Mouse (Mus musculus) intestine, embryonic 16.5 days (tissue): ENCODE measurements around the gene Ugt2a1. TPM values are rescaled to one million over a fixed set of nuclear protein-coding genes. Genes with fewer than 3 reads are reported as not detected.
"Not testable (repeated sequence)": the region's sequence is repeated elsewhere in the genome, so short reads cannot be mapped to it uniquely, and the experiment has no call there.

Experiments used
- ATAC-seq: fragments of 200-750 bp; cut with Nextera tagmentation; 2 replicates; pipeline ENCODE4 v1.8.0; 2017; ENCODE audit warnings: moderate TSS enrichment, moderate library complexity
- H3K27ac ChIP-seq: fragments of 300-500 bp; sonication (generic); 2 replicates; pipeline ENCODE4 v1.5.1; 2014; ENCODE audit warnings: mild to moderate bottlenecking, low read length
- H3K27me3 ChIP-seq: fragments of 300-500 bp; sonication (generic); replicated peaks from 2 replicates; pipeline ENCODE4 v1.6.1; 2014; ENCODE audit warnings: low read length, control low read depth, mixed read lengths; ENCODE audit not compliant: control insufficient read depth, insufficient read depth
- H3K36me3 ChIP-seq: fragments of 300-500 bp; sonication (generic); 2 replicates; pipeline ENCODE4 v1.6.1; 2014; ENCODE audit warnings: low read length, control low read depth; ENCODE audit not compliant: control insufficient read depth, insufficient read depth
- H3K4me1 ChIP-seq: fragments of 300-500 bp; sonication (generic); 2 replicates; pipeline ENCODE4 v1.6.1; 2014; ENCODE audit warnings: low read length, control low read depth, mixed read lengths; ENCODE audit not compliant: control insufficient read depth, insufficient read depth
- H3K4me2 ChIP-seq: fragments of 300-500 bp; sonication (generic); 2 replicates; pipeline ENCODE4 v1.6.1; 2014; ENCODE audit warnings: low read depth, low read length, control low read depth
- H3K4me3 ChIP-seq: fragments of 300-500 bp; sonication (generic); 2 replicates; pipeline ENCODE4 v1.5.1; 2014; ENCODE audit warnings: mild to moderate bottlenecking, low read length
- H3K9ac ChIP-seq: fragments of 300-500 bp; sonication (generic); 2 replicates; pipeline ENCODE4 v1.6.1; 2014; ENCODE audit warnings: low read depth, low read length
- H3K9me3 ChIP-seq: fragments of 300-500 bp; sonication (generic); 2 replicates; pipeline ENCODE4 v1.6.1; 2016; ENCODE audit warnings: low read length, control low read depth; ENCODE audit not compliant: control insufficient read depth
- WGBS: fragments of 180-500 bp; shearing (Covaris S2); extraction: QIAGEN DNeasy Blood & Tissue Kit; methylation state at CpG from one replicate; pipeline ENCODE4 v1.1.7; 2014; 5-methylcytosine and 5-hydroxymethylcytosine counted together
- polyA plus RNA-seq: library from polyadenylated mRNA; unstranded; fragments of >200 nt; fragmentation: Nextera tagmentation; extraction: Ambion mirVana; gene quantifications from 2 replicates; pipeline ENCODE4 v1.2.1, GENCODE M21; 2015

Ugt2a1 gene
- polyA plus RNA-seq, 1 experiment from 2014 or later = not detected

GRCm38 (mm10) chr5:87486706-87487105 is 4.0 kb downstream of the Ugt2a1 start, which contains the start of gene Gm43638:
Gene Gm43638, minus strand, starts transcription at chr5:87486806.
- not testable (repeated sequence) for H3K27ac ChIP-seq, H3K9me3 ChIP-seq, H3K4me3 ChIP-seq, H3K36me3 ChIP-seq, ATAC-seq, H3K4me2 ChIP-seq, H3K27me3 ChIP-seq, H3K4me1 ChIP-seq, H3K9ac ChIP-seq
- WGBS = 82% methylated on average over 1 of the region's 1 CpGs

DNA sequence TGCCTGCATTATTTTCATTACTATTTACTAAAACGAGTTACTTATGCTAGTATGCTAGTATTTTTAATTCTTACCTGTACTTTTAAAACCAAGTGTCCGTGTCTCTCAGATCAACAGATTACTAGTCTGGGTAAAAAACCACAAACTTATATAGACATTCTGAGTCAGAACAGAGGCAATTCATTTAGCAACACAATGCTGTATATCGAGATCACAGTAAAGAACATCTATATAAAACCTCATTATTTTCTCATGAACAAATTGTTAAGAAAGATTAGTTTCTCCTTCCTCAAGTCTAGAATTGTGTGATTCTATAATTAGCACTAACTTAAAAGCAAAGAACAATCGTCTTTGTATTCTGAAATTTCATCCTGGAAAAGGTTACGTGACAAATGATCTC is 8.5 kb downstream of the Ugt2a1 start, which contains the start of gene Ugt2a2:
Gene Ugt2a2, minus strand, starts transcription at position 101 of the 400 bp plus-strand sequence.
- Histone ChIP-seq H3K4me2 (no peak within 1 kb of the TSS), H3K9me3 (no peaks in the 10 kb centered on the region), H3K4me3 (no peak within 1 kb of the TSS), H3K36me3 (no peaks in the 10 kb centered on the region), H3K27ac (no peak within 1 kb of the TSS), H3K9ac (no peak within 1 kb of the TSS), H3K27me3 (no peaks in the 10 kb centered on the region), H3K4me1 (no peaks in the 10 kb centered on the region)
- 79% methylated on average over 5 of the region's 5 CpGs for WGBS
- ATAC-seq = no peak

GRCm38 (mm10) chr5:87458810-87459209 is 31.9 kb downstream of the Ugt2a1 start:
- no peak overlapping the region for H3K4me2 ChIP-seq
- no peaks in the 10 kb centered on the region for H3K9me3 ChIP-seq
- H3K4me1 ChIP-seq = no peaks in the 10 kb centered on the region
- ATAC-seq = no peak
- H3K36me3 ChIP-seq = no peaks in the 10 kb centered on the region
- H3K9ac ChIP-seq = no peak overlapping the region
- WGBS = 69% methylated on average over 1 of the region's 1 CpGs
- no peak overlapping the region for H3K4me3 ChIP-seq
- H3K27ac ChIP-seq = no peak overlapping the region
- no peaks in the 10 kb centered on the region for H3K27me3 ChIP-seq

DNA sequence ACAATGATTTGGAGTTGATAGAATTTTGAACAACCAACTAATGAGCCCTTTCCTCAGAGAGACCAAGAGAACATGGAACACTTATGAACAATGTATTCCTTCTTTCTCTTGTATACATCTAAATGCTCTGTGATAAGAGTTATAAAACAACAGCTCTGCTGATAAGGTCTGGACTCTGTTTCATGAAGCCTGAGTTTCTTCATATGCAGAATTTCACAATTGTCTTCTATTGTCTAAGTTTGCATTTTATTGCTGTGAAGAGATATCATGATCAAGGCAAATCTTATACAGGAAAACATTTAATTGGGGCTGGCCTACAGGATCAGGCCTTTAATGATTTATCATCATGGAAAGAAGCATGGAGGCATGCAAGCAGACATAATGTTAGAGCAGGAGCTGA is 33.0 kb downstream of the Ugt2a1 start:
- Histone ChIP-seq H3K4me3 (no peak overlapping the region), H3K9me3 (no peaks in the 10 kb centered on the region), H3K27me3 (no peaks in the 10 kb centered on the region), H3K4me1 (no peaks in the 10 kb centered on the region), H3K9ac (no peak overlapping the region), H3K27ac (no peak overlapping the region), H3K36me3 (no peaks in the 10 kb centered on the region), H3K4me2 (no peak overlapping the region)
- ATAC-seq = peak; percentile 78

DNA sequence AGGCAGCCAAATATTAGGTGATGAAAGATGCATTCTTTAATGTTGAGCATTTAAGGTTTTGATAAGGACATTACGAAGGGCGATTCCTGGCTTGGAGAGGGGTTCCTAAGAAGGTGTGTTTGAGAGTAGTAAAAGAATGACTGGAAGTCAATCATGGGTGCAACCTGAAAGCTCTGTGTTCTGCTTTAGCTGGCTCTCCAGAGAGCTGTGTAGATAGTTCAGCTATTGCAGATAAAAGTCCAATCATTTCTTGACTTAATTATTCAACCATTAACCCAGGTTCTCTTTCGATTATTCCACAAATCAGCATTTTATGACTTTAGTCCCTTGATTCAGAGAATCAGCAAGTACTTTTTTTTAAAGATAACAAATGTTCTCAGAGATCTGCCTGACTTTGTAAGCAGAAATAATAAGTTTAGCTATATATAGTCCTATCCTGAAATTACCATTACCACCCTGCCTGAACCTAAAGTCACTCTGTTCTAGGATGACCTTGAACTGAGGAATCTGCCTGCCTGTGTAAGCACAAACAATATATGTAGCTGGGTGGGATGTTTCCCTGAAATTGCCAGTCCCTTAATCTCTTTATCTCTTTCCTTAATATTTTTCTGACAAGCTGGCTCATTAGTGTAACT is 34.3 kb downstream of the Ugt2a1 start:
- WGBS = 64% methylated on average over 3 of the region's 3 CpGs
- no peaks in the 10 kb centered on the region for H3K27me3 ChIP-seq
- no peak overlapping the region for H3K4me2 ChIP-seq
- no peak overlapping the region for H3K4me3 ChIP-seq
- H3K27ac ChIP-seq = peak overlapping the region; percentile 51; the same call in 1 of the 2 replicates
- no peaks in the 10 kb centered on the region for H3K4me1 ChIP-seq
- ATAC-seq = peak; percentile 85
- H3K36me3 ChIP-seq = no peaks in the 10 kb centered on the region
- H3K9me3 ChIP-seq = no peaks in the 10 kb centered on the region
- no peak overlapping the region for H3K9ac ChIP-seq

DNA sequence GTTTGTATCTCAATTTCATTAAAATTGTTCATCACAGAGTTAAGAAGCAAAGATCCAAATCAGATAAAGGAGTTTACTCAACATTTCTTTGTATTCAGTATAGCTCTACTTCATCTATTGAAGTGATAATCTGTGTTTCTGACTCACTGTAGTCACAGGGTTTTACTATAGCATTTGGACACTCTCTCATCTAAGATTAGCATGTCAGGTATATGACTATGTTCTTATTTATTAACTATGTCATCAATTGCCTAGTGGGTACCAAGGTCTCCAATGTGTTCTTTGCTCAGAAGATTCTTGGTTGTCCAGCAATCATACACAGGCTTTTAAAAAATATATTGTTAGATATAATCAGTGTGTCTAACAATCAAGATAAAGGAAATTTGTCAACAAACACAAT is 35.2 kb downstream of the Ugt2a1 start:
- peak; percentile 51 for ATAC-seq
- H3K4me2 ChIP-seq = no peak overlapping the region
- no peak overlapping the region for H3K27ac ChIP-seq
- H3K4me3 ChIP-seq = no peak overlapping the region
- H3K4me1 ChIP-seq = no peaks in the 10 kb centered on the region
- H3K36me3 ChIP-seq = no peaks in the 10 kb centered on the region
- H3K27me3 ChIP-seq = no peaks in the 10 kb centered on the region
- H3K9ac ChIP-seq = no peak overlapping the region
- no peaks in the 10 kb centered on the region for H3K9me3 ChIP-seq

GRCm38 (mm10) chr5:87452514-87452913 is 38.2 kb downstream of the Ugt2a1 start:
- H3K9ac ChIP-seq, H3K27me3 ChIP-seq, H3K4me1 ChIP-seq, H3K4me3 ChIP-seq, H3K36me3 ChIP-seq, H3K4me2 ChIP-seq, ATAC-seq, H3K27ac ChIP-seq, H3K9me3 ChIP-seq: not testable (repeated sequence)
- 86% methylated on average over 4 of the region's 5 CpGs for WGBS

- H3K9me3 ChIP-seq = no peaks in the 10 kb centered on the region
- H3K4me1 ChIP-seq = no peaks in the 10 kb centered on the region
- WGBS = 39% methylated on average over 3 of the region's 3 CpGs
- H3K9ac ChIP-seq = no peak overlapping the region
- H3K36me3 ChIP-seq = no peaks in the 10 kb centered on the region
- no peak overlapping the region for H3K4me2 ChIP-seq
- no peak overlapping the region for H3K4me3 ChIP-seq
- peak; percentile 79 for ATAC-seq
- no peak overlapping the region for H3K27ac ChIP-seq
- H3K27me3 ChIP-seq = no peaks in the 10 kb centered on the region
Observed at GRCm38 (mm10) chr5:87436264-87436663, 54.4 kb downstream of the Ugt2a1 start.

DNA sequence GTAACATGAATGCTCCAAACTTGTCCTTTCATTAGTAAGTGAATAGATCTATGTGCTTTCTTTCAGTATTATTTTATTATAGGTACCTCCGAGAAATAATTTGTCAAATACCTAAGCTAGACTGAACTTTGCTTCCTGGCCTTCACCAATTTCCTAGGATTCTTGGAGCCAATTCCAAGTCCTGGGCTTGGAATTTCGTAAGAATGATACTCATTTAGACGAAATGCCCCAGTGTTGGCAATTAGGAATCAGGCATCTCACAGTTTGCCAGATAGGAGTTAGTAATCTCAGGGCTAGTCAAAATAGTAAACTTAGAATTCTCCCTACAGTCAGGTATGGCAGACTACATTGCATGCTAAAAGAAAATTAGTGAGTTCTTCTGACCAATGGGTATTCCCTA is 65.0 kb downstream of the Ugt2a1 start:
- H3K36me3 ChIP-seq = no peaks in the 10 kb centered on the region
- 82% methylated on average over 3 of the region's 3 CpGs for WGBS
- H3K4me1 ChIP-seq = no peaks in the 10 kb centered on the region
- H3K9me3 ChIP-seq = no peaks in the 10 kb centered on the region
- H3K4me3 ChIP-seq = no peak overlapping the region
- H3K4me2 ChIP-seq = no peak overlapping the region
- no peak overlapping the region for H3K27ac ChIP-seq
- H3K27me3 ChIP-seq = no peaks in the 10 kb centered on the region
- H3K9ac ChIP-seq = no peak overlapping the region
- no peak for ATAC-seq

GRCm38 (mm10) chr5:87424041-87424440 is 66.6 kb downstream of the Ugt2a1 start, which contains the start of gene Ugt2b38:
Gene Ugt2b38, minus strand, starts transcription at chr5:87424203.
- ATAC-seq, H3K27ac ChIP-seq, H3K27me3 ChIP-seq, H3K4me1 ChIP-seq, H3K4me3 ChIP-seq, H3K4me2 ChIP-seq, H3K36me3 ChIP-seq, H3K9ac ChIP-seq, H3K9me3 ChIP-seq: not testable (repeated sequence)
- WGBS = 94% methylated on average over 1 of the region's 2 CpGs
